Mouse (Mus musculus) telencephalon, adult 2 months (tissue): ENCODE measurements around the gene Nos1.

Source experiments
- DNase-seq: peaks from one replicate; pipeline ENCODE4 v3.0.0-alpha.2; 2011; ENCODE audit warnings: low read depth, low spot score

The Nos1 gene

GRCm38 (mm10) chr5:117955675-117956420 lies 175.0 kb downstream of the Nos1 start:
- DNase-seq: no peak

GRCm38 (mm10) chr5:117964750-117965149 lies 183.9 kb downstream of the Nos1 start:
- DNase-seq: no peak

- DNase-seq: no peak
These were observed 186.1 kb downstream of the Nos1 start for GRCm38 (mm10) chr5:117966956-117967355.

GRCm38 (mm10) chr5:117967659-117968069 lies 186.8 kb downstream of the Nos1 start:
- no peak for DNase-seq

GRCm38 (mm10) chr5:117969681-117970427 lies 189.0 kb downstream of the Nos1 start:
- no peak for DNase-seq

GRCm38 (mm10) chr5:117976263-117976656 lies 195.4 kb downstream of the Nos1 start:
- no peak for DNase-seq

GRCm38 (mm10) chr5:117976657-117977500 lies 196.0 kb downstream of the Nos1 start, which contains the start of gene Fbxo21:
Fbxo21 (plus strand) TSS chr5:117976730.
- peak; percentile 89 for DNase-seq

GRCm38 (mm10) chr5:117977501-117978158 lies 196.8 kb downstream of the Nos1 start:
- DNase-seq: no peak

GRCm38 (mm10) chr5:117978159-117978697 lies 197.4 kb downstream of the Nos1 start:
- no peak for DNase-seq

- DNase-seq: no peak
These were observed 198.2 kb downstream of the Nos1 start for GRCm38 (mm10) chr5:117979082-117979481.

GRCm38 (mm10) chr5:117980921-117981320 lies 200.1 kb downstream of the Nos1 start:
- no peak for DNase-seq

- DNase-seq: no peak
These were observed 201.1 kb downstream of the Nos1 start for GRCm38 (mm10) chr5:117981943-117982342.

- no peak for DNase-seq
These were observed 205.5 kb downstream of the Nos1 start for GRCm38 (mm10) chr5:117986327-117986726.

GRCm38 (mm10) chr5:117987891-117988290 lies 207.1 kb downstream of the Nos1 start:
- no peak for DNase-seq

GRCm38 (mm10) chr5:117988367-117988766 lies 207.5 kb downstream of the Nos1 start:
- DNase-seq: no peak

- no peak for DNase-seq
These were observed 208.9 kb downstream of the Nos1 start for GRCm38 (mm10) chr5:117989773-117990172.

- DNase-seq: no peak
These were observed 210.1 kb downstream of the Nos1 start for GRCm38 (mm10) chr5:117990957-117991356.

GRCm38 (mm10) chr5:117993550-117993949 lies 212.7 kb downstream of the Nos1 start:
- peak; percentile 69 for DNase-seq

GRCm38 (mm10) chr5:117995372-117995901 lies 214.6 kb downstream of the Nos1 start:
- DNase-seq: no peak

GRCm38 (mm10) chr5:117995911-117996310 lies 215.1 kb downstream of the Nos1 start:
- no peak for DNase-seq

- no peak for DNase-seq
These were observed 215.7 kb downstream of the Nos1 start for GRCm38 (mm10) chr5:117996581-117996980.
